Mouse (Mus musculus): ENCODE results near the gene Dmd.

Gene Dmd

GRCm38 (mm10) chrX:84435608-84436007 lies 1486.9 kb downstream of the Dmd start:
- DNase-seq = no peak

GRCm38 (mm10) chrX:84436556-84436955 lies 1487.9 kb downstream of the Dmd start:
- no peak for DNase-seq

DNA sequence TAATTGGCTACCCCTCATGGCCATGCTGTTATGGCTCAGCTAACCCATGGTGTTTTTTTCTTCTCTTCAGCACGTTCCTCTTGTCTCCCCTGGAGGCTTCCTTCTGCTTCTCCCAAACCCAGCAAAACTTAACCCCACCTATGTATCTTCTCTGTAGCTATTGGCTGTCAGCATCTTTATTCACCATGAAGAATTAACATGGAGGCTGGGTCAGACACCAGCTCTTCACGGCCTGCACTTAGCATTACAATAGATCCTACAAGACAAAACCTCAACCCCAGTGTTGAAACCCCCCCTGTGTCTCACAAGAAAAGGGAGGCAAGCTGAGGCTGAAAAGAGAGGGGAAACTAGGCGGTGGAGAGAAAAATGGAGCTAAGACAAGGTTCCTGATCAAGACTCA lies 1494.3 kb downstream of the Dmd start:
- no peak for DNase-seq

- DNase-seq = no peak
Observed at GRCm38 (mm10) chrX:84443985-84444384, 1495.3 kb downstream of the Dmd start.

DNA sequence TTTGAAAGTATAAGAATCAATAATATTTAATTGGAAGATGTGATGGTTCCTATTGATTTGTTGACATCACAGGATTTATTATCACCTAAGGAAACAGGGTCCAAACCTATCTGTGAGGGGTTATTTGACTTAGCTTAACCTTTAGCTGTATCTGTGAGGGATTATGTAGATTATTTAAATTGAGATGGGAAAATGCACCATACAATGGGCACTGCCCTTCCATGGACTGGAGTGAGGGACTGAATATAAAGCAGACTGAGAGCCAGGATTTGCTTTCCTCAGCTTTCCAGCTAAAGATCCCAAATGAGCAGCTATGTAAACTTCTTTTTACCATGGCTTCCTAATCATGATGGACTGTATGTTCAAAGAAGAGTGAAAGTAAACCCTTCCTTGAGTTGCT lies 1496.0 kb downstream of the Dmd start:
- no peak for DNase-seq

DNA sequence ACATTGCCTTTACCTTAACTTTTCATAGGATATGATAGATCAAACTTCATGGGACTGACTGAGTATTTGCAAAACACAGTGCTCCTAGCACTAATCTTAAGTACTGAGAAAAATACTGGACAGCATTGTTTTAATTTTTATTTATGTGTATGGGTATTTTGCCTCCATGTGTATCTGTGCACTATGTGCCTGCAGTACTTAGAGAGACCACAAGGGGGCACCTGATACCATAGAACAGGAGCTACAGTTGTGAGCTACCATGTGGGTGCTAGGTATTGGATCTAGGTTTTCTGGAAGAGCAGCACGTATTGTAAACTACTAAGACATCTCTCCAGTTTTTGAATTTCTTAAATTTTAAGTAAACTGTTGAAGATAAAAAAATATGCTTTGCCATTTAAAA lies 1505.8 kb downstream of the Dmd start:
- DNase-seq = peak; percentile 22

DNA sequence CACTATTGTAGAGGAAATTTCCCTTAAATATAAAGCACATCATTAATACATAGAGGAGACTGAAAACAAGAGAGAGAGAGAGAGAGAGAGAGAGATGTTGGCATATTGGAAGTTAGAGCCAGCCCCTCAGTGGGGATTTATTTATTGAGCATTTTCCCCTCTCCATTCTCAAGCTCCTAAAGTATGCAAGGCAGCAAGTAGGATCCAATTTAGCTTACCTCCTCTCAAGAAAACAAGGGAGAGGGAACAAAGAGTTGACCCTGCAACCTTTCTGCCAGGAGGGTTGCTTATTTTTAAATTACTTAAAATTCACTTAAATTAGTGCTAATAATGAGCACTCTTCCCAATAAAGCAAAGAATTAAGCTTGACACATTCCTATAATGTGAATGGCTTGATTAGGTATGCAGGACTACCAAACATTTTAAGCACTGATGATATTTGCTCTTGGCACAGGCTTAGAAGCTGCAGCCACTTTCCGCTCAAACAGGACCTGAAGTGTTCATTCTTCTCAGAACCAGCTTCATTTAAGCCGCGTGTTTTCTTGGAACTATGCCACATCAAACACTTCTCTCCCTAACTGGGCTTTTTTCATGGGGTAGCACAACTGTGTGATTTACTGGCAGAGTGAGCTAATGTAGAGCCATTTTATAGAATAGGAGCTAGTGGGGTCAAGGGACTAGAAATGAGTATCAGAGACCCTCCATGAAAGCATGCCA lies 1566.1 kb downstream of the Dmd start:
- no peak for DNase-seq

DNA sequence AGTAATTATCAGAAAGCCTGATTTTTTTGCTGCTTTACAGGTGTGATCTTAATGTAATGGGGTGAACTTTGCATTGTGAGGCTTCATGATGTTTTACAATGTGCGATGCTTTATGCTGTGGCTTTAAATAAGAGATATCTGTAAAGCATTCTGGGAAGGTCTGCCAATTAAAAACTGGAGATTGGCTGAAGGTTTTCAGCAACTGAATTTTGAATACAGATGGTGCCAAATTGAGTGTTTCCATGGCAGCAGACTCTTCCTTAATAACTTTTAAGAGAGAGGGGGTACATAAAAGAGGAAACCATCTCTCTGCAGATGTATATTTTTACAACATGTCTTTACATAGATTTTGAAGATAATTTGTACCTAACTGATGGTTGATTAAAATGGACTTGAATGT lies 1603.3 kb downstream of the Dmd start:
- no peak for DNase-seq

DNA sequence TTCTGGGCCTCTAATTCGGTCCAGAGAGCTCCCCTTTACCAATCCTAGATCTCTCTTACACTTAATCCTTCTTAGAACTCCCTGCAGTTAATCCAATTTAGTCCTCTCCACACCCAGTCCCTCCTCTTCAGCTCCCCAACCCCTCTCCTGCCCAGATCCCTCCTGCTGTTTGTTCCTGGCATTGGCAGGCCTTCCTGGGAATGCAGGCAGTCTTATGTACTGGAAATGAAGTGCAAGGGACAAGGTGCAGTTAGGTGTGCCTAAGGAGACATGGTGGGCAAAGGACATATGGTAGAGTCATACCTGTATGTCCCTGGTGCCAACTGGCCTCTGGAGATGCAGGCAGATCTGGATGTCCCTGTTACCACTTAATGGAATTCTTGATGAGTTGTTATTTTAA lies 1604.8 kb downstream of the Dmd start:
- no peak for DNase-seq

DNA sequence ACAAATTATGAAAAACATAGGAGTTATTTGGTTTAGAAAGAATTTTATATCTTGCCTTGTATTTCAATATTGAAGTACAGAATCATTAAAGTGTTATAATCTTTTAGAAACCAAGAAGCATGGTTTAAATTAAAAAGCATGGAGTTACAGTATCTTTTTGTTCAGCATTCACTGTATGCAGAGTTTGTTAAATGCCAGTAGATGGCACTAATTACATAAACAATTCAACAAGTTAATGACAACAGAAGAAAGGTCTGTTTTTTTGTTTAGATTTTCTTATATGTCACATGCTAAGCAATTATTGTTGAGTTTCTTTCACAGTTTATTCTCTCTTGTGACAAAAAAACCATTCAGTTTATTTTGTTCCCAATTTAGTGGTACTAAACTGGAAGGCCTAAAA lies 1649.8 kb downstream of the Dmd start:
- DNase-seq = no peak

- DNase-seq = no peak
Observed at GRCm38 (mm10) chrX:84640446-84640845, 1691.8 kb downstream of the Dmd start.

- DNase-seq = no peak
Observed at GRCm38 (mm10) chrX:84747683-84748082, 1799.0 kb downstream of the Dmd start.

DNA sequence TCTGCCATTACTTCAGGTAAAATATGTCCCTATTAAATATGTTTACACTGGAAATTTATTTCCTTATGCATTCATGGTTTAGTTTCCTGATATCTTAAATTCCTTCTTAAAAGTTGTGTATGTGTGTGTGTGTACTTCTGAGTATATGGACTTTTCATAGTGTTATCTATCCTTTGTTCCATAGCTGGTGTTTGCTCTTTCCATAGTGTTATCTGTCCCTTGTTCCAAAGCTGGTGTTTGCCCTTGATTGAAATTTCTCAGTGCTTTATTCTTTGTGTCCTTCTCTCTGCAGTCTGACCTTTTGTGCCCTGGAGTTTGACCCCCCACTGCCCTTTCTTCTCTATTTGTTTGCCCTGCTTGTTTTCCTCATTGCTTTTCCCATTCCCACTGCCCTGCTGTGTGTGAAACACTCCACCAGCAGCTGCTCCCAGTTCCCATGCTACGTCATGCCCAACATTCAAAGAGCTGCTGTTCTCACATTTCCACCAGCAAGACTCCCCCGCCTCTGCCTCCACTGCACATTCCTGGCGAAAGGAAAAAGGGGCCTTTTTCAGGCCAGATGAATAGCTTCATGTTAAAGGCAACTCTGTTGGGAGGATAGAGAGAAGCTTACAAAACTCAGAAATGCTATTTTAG lies 1911.5 kb downstream of the Dmd start:
- DNase-seq = peak; percentile 8

- DNase-seq = no peak
Observed at GRCm38 (mm10) chrX:84873090-84873489, 1924.4 kb downstream of the Dmd start.

DNA sequence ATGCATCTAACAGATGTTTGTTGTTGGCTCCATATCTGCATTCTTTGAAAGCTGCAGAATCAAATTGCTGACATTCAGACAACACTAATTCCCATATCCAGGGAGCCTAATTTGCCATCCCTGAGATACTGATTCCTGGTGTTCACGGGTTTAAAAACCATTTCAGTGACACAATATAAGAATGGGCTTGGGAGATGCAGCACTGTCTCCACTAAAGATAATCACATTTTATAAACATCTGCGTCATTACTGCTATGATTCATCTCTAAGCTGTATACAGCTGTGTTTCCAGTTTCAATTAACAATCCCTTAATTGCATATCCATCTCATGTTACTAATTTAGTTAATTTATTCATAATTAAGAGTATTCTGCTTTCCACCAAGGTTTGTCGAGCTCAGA lies 1929.5 kb downstream of the Dmd start:
- DNase-seq = no peak

DNA sequence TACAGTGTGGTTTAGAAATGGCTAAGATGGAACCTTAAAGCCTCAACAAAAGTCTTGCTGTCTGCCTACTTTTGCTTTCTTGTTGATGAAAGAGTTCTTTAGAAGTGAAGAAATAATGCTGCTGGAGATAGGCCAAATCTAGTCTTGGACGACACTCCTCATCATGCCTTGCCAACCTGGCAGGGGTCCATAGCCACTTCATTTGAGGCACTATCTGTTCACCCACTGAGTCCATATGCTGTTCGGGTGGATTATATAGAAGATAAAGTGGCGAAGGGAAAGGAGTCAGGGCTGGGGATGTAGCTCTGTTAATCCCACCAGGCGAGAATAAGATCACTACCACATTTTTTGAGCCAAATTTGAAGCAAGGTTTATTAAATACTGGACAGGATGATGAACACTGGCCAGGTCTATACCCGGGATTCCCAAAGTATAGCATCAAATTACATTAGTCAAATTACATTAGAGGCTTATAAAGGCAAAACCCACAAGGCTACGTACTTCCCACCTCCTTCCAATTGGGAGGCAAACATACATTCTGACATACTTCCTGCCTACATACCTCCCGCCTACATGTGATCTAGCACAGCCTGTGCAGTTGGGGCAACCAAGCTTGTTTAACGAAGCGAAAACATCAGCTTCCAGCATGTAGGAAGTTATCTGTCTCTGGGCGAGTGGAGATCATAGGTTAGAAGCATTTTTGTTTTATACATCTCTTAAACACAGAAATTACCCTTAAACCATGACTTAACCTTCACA lies 1984.2 kb downstream of the Dmd start:
- DNase-seq = peak; percentile 34

DNA sequence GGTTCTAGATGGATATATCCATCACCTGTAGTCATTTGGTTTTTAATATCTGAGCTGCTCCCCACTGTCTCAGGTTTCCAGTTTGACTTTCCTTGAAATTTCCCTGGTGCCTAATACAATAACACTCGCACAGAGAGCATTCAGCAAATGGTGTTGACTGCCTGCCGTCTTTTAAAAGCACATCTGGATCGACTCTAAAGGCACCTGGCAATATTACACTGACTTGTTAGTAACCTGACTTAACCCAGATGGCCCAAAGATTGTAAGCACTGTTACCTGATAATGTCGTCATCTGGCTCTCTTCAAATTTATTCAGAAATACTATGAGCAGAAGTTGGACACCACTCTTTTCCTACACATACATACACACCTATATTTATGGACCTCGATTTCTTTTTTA lies 2011.9 kb downstream of the Dmd start:
- DNase-seq = no peak

DNA sequence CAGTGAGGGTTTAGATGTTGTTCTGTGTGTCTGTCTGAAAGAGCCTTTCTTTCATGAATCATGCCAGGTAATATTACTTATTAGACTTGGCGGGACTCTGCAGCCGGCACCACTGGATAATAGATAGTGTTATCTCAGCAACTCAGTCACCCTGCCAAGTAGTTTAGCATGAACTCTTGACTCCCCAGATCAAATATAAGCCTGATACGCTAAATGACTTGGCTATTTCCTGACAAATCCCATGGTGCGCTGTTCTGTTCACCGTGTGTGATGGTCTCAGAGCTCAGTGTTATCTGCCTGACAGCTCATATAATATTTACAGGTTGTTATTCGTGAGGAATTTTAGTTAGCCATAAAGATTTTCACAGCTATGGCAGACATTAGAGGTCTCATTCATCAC lies 2012.3 kb downstream of the Dmd start:
- no peak for DNase-seq

DNA sequence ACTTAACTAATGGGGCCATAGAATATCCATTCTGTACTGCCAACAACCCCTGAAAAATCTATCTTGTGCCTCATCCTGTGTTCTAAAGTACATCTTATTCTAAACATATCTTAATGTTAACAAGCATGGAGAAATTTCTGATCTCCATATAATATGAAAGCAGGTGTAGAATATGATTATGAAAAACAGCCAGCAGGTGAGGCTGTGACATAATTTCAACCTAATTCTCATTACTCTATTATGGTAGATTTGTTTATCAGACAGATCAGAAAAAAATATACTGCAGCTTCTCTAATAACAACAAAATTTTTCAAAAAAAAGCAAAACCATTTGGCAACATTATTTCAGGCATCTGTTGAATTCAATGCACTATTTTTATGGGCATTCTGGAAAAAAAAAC lies 2059.6 kb downstream of the Dmd start:
- DNase-seq = no peak

DNA sequence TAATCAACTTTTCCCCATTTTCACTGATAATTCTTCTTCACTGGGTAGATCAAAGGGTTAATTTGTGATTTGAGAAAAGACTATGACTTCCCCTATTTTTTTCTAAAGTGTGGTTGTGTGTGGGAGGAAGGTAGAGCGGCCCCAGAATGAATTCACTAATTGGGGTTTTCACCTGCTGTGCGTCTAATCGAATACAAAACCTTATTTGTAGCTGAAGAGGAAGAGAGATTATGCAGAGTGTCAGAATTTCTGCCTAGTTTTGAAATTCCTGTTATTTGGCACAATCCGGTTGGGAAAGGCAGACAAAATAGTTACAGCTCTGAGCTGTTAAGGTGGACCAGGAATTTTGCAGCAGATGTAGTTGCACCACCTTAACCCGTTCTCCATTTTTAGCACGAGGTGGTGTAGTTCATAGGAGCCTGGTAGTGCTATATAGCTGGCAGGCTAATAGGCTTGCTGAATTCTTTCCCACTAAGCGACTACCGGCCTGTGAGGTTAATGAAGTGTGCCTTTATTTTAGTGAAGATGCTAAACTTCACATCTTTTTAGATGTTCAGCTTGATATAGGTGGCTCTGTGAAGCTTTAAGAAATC lies 2092.9 kb downstream of the Dmd start:
- DNase-seq = no peak

GRCm38 (mm10) chrX:85046631-85047030 lies 2098.0 kb downstream of the Dmd start:
- no peak for DNase-seq

GRCm38 (mm10) chrX:85048141-85049110 lies 2099.8 kb downstream of the Dmd start:
- DNase-seq = peak; percentile 51

DNA sequence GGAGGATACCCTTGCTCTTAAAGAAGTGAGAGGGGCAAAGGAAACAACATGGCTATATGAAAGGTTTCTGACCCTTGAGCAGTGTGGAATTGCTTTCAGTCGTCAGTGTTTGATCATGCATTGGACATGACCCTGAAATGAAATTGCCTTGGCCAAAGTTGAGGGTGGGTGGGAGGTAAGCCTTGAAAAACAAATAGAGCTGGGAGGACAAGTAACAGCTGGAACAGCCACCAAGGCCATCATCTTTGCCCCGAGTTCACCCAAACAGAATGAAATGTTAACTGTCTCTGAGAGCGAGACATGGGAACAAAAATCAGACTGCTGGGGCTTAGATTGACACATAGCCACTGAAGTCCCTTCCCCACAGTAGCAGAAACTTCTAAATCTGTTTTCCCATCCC lies 2100.9 kb downstream of the Dmd start:
- DNase-seq = no peak
